Mouse (Mus musculus): ENCODE measurements around the gene Atg7.

- TF ChIP-seq CTCF (IDR thresholded peaks at IDR 0.05; ENCODE audit: low read depth), result no peak
- TF ChIP-seq EP300 (IDR thresholded peaks at IDR 0.05; ENCODE audit: low read depth), result no peak
Observed at GRCm38 (mm10) chr6:114748882-114749281, 106.0 kb downstream of the Atg7 start.
